Mouse (Mus musculus): ENCODE measurements around the gene Zfp943.
"Not testable (repeated sequence)": the region's sequence is repeated elsewhere in the genome, so short reads cannot be mapped to it uniquely, and the experiment has no call there.

Zfp943 gene

GRCm38 (mm10) chr17:21962107-21962907 is at the start of gene Zfp943, which contains the start of gene Zfp942:
Zfp943 (plus strand) TSS chr17:21962552.
Zfp942 (minus strand) TSS chr17:21962464.
- DNase-seq (ENCODE audit: low spot score) = peak; percentile 70

GRCm38 (mm10) chr17:21963302-21963701 is 950 bp downstream of the Zfp943 start:
- no peak for DNase-seq (ENCODE audit: low spot score)

DNA sequence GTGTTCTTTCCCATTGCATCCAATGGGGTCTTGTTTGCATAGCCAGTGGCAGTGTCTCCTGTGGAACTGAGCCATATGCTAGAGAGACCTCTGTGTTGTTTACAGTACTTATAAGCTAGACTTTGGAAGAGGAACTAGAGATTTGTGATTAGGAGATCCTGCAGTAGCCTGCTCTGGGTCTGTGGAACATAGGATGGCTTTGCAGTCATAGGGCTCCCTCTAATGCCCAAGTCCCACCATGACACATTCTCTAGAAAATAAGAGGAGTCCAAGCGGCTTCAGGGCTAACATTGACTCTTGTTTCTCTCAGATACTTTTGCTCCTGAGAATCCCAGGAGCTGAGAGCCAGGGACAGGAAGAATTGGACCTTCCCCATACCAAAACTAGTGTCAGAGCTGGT is 73.2 kb downstream of the Zfp943 start:
- DNase-seq (ENCODE audit: low spot score) = not testable (repeated sequence)

- no peak for DNase-seq (ENCODE audit: low spot score)
Measured at GRCm38 (mm10) chr17:22049403-22049802, 87.1 kb downstream of the Zfp943 start.

GRCm38 (mm10) chr17:22053211-22053610 is 90.9 kb downstream of the Zfp943 start:
- no peak for DNase-seq (ENCODE audit: low spot score)

DNA sequence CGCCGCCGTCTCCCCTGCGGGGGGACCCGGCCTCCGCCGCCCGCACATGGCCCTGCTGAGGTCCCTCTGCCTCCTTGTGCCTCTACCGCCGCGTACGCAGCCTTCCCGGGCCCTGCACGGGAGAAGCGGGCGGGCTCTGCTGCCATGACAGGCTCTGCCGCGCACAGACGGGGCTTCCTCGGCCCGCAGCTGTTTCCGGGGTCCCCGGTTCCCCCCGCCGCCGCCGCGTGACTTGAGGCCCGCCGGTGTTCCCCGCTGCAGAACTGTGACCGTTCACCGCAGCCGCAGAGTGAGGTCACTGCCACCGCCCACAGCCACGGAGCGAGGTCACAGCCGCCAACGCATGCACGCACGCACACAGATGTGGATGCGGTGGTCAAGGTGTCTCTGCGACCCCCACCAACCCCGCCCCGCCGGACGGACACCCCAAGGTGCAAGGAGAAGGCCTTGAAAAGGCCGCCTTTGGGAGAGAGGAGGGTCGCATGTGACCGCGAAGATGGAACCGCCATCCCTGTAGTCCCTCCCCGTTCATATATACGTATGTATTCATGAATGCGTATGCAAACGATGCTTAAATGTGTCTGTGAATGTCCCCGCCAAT is 118.8 kb downstream of the Zfp943 start:
- DNase-seq (ENCODE audit: low spot score) = peak; percentile 59

GRCm38 (mm10) chr17:22083224-22083623 is 120.9 kb downstream of the Zfp943 start:
- DNase-seq (ENCODE audit: low spot score) = peak; percentile 7

DNA sequence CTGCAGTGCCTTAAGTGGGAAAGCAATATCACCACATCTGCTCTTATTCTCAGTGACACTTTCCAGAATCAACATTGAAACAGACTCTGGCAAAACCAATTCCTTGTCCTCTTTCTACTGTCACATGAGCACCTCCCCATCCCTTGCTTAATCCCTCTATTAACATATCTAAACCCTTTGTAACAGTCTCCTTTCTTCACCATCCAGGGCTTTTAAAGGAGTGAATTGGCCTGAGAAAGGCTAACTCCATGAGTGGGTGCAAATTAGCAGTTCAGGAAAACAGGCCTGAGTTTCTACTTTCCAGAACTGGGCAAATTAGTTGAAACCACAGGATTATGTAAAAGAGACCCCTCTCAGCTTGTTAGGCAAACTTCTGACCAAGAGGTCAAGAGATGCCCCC is 156.4 kb downstream of the Zfp943 start:
- DNase-seq (ENCODE audit: low spot score) = no peak

Data from ovary, postnatal 36 days (tissue).